Mouse (Mus musculus) urinary bladder, postnatal 4 days (tissue): ENCODE results near the gene Dapk1.

Experiments
- DNase-seq, 2 experiments: peaks; one replicate each; pipeline ENCODE4 v3.0.0; 2021 to 2022; ENCODE audit warnings: low spot score in 2 of 2

The Dapk1 gene

DNA sequence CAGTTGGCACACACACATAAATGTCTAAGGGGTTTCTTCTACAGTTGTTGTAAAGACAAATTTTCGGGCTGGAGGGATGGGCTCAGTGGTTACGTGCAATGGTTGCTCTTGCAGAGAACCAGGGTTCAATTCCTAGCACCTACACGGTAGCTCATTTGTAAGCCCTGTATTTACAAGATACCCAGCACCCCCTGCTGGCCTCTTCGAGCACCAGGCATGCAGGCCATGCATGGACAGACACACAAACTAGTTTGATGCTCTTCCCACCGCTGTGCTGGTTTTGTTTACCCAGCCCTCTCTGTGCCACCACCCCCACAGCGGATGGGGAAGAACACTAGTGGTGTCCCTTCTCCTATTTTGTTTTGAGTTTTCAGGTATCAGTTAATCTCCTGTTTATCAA, 138.5 kb downstream of the Dapk1 start:
- no peak for DNase-seq

DNA sequence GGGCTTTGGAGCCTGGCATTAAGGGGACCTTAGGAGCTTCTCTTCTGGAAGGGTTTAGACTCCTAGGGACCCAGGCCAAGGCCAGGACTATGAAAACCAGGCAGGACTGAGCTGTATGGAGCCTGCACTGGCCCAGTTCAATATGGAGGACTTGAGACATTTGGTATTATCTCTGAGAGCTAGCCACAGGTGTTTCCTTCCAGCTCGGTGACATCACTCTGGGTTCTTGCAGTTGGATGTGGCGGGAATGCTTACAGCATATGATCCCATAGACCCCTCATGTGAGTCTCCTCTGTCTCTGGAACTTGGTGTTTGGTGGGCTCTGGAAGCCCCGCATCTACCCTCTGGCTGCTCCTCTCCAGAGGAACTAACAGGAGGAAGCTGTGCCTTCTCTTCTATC, 140.9 kb downstream of the Dapk1 start:
- DNase-seq: no peak

DNA sequence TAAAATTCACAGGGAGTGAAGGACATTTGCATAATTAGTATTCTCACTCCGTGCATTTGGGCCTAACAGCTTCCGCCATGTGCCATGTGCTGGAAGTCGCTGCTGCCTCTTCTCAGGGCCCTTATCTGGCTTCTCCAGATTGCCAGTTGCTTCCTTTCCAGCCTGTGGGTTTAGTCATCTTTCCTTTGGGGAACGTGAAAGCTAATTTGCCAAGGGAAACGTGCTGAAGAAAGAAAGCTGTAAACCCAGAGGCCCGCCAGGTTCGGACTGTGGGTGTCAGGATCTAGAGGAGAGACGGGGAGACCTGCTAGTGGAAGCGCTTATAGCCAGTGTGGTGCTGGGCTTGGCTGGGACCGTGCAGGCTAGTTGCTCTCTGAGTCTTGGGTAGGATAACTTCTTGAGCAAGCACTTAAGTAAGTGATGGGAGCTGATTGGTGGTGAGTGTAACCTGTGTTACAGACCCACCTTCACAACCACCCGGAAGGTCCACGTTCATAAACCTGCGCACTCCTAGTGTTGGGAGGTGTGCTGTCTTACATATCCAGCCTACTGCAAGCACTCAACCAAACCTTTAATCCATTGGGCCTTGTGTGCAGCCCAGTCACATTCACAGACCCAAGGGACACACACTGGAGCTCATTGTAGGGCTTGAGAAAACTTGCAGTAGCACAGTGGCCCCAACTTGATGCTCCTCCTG, 141.8 kb downstream of the Dapk1 start:
- DNase-seq: no peak

DNA sequence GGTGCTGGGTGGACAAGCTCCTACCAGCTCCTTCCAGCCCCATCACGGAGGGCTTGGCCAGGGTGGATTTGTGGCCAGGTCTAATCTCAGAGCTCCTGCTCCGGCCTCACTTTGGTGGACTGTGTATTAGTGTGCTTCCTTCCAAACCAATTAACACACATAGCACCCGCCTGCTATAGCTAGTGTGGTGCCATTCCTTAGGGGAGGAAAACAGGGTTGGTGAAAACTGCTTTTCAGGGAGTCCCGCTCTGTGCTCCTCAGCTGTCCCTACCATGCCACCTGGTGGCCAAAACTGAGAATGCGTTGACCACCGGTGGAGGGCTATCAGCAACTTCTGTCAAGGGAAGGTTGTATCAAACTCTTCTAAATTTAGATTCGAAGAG, 142.3 kb downstream of the Dapk1 start:
- DNase-seq: peak; percentile 72 to 94

DNA sequence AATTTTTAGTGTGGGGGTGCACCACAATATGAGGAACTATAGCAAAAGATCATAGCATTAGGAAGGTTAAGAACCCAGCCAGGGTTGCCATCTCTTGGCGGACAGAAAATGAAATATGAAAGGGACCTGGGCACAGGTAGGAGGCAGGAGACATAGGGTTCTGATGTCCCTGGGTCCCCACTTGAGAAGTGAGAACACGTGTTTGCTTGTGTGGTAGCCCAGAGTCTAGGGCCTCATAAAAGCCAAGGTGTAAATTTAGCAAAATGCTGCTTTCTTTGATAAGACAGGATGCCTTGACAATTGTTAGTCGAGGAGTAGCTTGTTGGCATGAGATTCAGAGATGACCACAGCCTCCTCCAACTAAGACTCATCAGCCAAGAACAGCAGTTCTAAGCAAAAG, 143.0 kb downstream of the Dapk1 start:
- no peak for DNase-seq

DNA sequence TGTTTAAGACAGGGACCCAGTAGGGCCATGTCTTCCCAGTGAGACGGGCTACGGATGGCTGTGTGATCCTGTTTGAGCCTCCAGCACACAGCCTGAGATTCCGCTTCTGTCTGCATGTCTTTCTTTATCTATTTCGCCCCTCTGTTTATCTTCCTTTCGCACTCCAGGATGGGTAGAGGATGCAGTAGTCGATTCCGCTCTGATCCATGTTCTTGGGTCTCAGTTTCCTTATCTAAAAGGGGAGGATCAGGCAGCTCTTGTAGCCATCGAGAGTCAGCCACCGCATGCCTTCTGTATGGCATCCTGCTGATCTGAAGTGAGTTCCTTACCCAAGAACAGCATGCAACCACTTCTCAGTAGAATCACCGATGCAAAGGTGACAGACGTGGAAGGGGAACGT, 143.6 kb downstream of the Dapk1 start:
- DNase-seq: no peak

DNA sequence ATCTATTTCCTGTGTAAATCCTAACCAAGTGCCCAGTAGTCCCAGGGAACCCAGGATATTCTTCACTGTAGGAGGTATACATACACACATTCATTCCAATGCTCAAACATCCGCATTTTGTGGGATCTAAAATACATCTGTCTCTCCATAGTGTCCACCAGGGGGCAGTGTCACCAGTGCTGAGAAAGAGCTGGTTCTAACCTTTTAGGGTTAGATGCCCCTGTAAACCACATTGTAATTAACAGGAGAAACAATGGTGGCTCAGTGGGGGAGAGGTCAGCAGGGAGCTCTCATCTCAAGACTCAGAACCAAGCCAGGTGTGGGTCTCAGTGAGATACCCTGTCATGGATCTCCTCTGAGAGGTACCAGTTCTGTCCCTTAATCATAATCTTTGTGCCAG, 144.5 kb downstream of the Dapk1 start:
- no peak for DNase-seq

DNA sequence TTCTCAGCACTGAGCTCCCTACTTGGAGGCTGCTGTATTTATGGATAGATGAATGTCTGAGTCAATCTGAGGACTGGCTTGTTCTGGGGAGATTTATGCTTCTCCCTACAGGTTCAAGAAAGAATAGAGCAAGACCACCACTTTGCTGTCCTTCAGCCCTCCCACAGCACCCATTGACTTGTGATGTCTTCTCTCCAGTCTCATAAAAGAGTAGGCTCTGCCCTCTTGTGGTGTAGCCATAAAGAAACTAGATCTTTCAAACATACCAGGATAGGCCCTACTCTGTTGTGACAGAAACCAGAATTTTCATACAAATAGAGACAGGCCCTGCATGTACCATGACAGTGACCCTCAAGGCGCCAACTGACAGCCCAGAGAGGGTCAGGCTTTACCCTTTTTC, 145.5 kb downstream of the Dapk1 start:
- DNase-seq: no peak

DNA sequence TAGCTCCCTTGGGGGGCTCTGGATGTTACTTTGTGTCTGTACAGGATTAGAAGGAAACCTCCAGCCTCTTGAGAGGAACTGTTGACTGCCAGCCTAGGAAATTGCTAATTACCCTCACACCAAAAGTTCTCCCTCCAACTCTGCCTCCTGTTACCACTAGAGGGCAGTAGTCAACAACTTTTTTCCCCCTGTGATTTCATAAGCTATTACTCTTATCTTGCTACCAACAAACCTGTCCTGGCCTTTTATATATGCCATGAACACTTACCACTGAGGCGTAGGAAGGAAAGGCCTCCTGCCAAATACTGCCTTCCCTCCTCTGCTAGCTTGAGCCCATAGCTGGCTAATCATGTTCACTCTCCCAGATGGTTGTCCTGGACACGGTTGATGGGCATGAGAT, 146.8 kb downstream of the Dapk1 start:
- no peak for DNase-seq

DNA sequence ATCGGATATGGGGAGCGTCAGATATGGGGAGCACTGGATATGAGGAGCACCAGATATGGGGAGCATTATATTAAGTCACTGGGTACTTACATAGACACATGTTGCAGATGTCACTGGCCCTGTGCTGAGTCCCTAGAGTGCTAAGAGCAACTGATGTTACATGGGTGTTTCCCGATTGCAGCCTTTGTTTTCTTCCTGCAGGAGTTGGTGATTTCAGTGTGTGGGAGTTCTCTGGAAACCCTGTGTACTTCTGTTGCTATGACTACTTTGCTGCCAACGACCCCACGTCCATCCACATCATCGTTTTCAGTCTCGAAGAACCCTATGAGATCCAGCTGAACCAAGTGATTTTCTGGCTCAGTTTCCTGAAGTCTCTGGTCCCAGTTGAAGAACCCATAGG, 149.2 kb downstream of the Dapk1 start:
- no peak for DNase-seq

DNA sequence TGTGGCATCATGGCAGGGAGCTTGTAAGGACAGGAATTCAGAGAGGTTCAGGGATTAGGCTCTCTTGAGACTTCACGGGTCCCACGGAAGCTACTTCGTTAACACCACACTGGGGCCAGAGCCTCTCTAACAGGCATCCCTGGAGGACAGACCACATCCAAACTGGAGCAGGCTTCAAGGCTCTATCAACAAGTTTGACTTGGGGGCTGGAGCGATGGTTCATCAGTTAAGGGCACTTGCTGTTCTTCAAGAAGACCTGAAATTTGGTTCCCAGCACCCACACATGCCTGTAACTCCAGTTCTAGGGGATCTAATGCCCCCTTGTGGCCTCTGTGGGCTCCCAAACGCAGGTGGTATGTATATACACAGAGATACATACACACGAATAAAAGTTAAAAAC, 151.5 kb downstream of the Dapk1 start:
- DNase-seq: no peak

DNA sequence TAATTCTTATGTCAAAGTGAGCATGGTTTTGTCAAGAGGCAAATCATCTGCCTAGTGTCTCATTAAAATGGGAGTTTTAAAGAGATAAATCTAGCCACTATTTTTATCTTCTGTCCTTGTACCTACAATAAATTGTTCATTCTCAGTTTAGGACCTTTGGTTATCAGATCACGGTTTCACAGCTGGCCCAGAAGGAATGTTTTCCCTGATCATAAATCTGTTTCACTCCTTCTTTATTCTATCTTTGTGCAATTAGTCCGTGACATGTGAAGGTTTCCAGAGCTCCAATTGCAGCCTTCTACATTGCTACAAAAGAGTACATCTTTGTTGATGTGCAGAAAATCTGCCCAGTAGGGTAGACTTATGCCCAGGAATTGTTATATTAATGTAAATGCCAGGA, 153.5 kb downstream of the Dapk1 start:
- DNase-seq: no peak

DNA sequence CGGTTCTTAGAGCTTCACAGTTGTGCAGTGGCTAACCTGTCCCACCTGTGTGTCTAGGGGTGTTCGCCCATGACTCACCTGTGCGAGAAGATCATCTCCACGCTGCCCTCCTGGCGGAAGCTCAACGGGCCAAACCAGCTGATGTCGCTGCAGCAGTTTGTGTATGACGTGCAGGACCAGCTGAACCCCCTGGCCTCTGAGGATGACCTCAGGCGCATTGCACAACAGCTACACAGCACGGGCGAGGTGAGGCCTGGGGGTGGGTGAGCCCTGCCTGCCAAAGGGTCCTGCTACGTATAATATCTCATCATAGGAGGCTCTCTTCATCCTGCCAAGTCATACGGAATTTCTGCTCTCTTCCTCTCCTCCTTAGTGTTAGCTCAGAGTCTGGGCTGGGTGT, 155.5 kb downstream of the Dapk1 start:
- DNase-seq: no peak

DNA sequence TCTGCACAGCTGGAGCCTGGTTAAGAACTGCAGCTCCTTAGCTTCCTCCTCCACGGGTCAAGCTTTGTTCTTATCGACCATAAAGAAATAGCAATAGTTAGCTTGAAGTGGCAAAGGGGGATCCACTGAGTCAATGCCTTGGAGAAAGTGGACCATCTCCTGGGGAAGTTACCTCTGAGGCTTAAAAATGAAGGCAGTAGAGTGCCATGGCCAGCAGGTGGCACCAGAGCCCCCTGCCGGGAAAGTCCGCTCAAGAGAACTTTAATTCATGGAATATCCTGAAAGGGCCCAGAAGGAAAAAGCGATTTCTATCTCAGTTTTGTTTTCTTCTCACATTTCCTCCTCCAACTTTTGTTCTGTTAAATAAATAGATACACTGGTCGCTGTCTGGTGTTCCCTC, 157.4 kb downstream of the Dapk1 start:
- DNase-seq: no peak

DNA sequence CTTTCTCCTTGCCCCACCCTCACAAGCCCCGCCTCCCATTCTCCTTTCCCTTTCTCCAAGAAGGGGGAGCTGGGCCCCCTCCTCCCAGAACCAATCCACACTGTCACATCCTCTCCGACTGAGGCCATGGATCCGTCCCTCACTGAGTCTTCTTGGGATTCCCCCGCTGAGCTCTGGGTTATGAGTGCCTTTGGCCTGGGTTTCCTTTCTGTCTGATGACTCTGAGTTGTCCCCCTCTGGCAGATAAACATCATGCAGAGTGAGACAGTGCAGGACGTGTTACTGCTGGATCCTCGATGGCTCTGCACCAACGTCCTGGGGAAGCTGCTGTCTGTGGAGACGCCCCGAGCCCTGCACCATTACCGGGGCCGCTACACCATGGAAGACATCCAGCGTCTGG, 158.6 kb downstream of the Dapk1 start:
- no peak for DNase-seq

DNA sequence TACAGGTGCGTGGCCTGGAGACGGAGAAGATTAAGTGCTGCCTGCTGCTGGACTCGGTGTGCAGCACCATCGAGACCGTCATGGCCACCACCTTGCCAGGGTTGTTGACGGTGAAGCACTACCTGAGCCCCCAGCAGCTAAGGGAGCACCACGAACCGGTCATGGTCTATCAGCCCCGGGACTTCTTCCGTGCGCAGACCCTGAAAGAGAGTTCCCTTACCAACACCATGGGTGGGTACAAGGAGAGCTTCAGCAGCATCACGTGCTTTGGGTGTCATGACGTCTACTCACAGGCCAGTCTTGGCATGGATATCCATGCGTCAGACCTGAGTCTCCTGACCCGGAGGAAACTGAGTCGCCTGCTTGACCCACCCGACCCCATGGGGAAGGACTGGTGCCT, 159.4 kb downstream of the Dapk1 start:
- no peak for DNase-seq

DNA sequence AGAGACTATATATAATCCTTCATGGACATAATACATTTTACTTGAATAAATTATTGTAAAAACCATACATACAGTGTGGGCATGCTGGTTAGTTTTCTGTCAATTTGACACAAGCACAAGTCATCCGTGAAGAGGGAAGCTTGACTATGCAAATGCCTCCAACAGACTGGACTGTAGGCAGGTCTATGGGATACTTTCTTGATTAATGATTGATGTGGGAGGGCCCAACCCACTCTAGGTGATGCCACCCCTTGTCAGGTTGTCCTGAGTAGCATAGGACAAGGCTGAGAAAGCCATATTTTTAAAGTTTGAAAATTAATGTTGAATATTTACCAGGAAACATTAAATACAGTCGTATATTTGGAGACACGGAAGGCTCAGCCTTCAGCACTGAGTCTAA, 178.8 kb downstream of the Dapk1 start:
- no peak for DNase-seq

DNA sequence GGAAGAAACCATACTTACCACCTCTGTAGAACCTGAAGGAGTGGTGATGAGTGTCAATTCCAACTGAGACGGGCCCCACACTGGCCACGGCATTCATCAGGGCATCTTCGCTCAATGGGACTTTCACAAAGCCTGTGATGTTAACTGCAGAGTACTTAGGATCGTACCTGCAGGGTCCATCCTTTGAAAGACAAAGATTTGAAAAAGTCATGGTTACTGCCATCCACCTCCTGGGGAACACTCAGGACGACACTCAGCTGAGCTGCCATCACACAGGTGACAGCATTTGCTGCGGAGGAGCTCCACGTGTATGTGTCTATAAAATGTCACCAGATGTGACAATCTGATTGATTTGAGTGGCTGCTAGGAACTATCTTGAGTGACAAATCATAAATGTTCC, 181.6 kb downstream of the Dapk1 start:
- no peak for DNase-seq

DNA sequence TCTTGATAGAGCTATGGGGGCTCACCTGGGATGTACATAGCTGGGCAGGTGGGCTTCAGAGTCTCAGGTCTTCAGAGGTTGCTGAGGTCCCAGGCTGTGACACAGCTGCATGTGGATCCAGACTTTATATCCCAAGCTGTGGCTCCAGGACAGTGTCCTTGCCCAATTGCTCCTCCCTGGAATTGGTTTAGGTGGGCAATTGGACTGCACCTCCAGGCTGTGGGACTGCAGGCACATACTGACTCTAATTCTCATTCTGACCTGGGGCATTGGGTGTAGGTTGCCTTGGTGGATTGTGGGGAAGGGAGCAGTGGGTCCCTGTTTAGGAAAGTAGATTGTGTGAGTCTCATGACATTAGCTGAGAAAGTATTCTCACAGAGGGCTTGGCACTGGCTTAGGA, 184.5 kb downstream of the Dapk1 start, which contains the start of gene BC051665:
Gene BC051665, minus strand, starts transcription at position 101 of the 400 bp plus-strand sequence.
- DNase-seq: no peak

DNA sequence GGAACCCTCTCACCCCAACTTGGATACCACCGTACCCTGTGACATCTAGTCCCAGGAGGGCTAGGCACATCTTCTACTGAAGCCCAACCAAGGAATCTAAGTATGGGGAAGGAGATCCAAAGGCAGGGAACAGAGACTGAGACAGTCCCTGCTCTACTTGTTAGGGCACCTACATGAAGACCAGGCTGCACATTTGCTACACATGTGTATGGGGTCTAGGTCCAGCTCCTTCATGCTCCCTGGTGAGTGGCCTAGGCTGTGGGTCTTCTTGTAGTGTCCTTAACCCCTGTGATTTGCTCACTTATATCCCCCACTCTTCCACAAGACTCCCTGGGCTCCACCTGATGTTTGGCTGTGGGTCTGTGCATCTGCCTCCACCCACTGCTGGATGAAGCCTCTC, 187.7 kb downstream of the Dapk1 start:
- DNase-seq: no peak

DNA sequence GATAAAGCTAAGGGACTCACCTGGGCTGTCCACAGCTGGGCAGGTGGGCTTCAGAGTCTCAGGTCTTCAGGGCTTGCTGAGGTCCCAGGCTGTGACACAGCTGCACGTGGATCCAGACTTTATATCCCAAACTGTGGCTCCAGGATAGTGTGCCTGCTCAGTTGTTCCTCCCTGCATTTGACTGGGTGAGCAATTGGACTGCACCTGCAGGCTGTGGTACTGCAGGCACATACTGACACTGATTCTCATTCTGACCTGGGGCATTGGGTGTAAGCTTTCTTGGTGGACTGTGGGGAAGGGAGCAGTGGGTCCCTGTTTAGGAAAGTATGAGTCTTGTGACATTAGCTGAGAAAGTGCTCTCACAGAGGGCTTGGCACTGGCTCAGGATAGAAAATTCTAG, 201.0 kb downstream of the Dapk1 start, which contains the start of gene Ctsll3:
Gene Ctsll3, minus strand, starts transcription at position 101 of the 400 bp plus-strand sequence.
- no peak for DNase-seq

DNA sequence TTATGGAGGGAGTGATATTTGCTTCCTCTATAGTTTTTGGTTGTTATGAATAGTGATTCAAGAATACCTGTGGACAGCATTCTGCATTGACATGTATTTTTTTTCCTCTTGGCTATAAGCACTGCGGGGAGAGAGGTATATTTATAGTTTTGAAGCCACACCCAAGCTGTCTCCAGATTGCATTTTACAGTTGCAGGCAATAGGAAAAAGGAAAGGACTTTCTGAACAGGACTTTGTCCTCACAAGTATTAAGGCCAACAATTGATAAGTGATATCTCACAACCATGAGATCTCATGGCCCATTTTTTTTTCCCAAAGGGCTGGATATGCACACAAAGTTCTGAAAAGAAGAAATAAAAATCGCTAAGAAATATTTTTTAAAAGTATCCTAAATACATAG, 207.9 kb downstream of the Dapk1 start:
- no peak for DNase-seq

DNA sequence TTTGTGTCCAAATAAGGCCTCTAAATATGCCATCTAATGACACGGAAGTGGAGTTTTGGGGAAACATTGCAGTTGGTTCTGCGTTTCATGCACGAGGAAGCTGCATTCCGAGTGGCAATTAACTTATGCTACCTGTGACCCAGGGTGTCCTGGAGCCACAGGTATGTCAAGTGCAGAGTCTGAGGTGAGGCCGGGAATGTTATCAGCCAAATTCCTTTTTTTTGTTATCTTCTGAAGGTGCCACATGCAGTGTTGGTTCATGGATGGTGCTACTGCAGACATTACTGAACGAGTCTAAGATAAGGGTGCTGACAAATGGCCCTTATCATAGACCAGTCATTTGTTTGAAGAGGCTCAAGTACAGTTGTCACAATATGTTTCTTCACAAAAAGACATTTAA, 211.0 kb downstream of the Dapk1 start:
- no peak for DNase-seq
